Mouse (Mus musculus) liver, embryonic 16.5 days (tissue): ENCODE results near the gene Kcnh7. TPM values are rescaled to one million over a fixed set of nuclear protein-coding genes. Genes with fewer than 3 reads are reported as not detected.

ENCODE experiments used
- ATAC-seq: fragments of 200-750 bp; cut with Nextera tagmentation; 2 replicates; pipeline ENCODE4 v1.8.0; 2017; ENCODE audit warnings: low read depth, mild to moderate bottlenecking, moderate number of reproducible peaks, moderate library complexity
- H3K27ac ChIP-seq: fragments of 300-500 bp; sonication (generic); 2 replicates; pipeline ENCODE4 v1.5.1; 2014; ENCODE audit warnings: mild to moderate bottlenecking, low read length
- H3K27me3 ChIP-seq: fragments of 300-500 bp; sonication (generic); 2 replicates; pipeline ENCODE4 v1.6.1; 2014; ENCODE audit warnings: low read depth, low read length, mixed read lengths; ENCODE audit not compliant: control insufficient read depth, insufficient read depth
- H3K36me3 ChIP-seq: fragments of 300-500 bp; sonication (generic); 2 replicates; pipeline ENCODE4 v1.6.1; 2014; ENCODE audit warnings: mild to moderate bottlenecking; ENCODE audit not compliant: control insufficient read depth, insufficient read depth
- H3K4me1 ChIP-seq: fragments of 300-500 bp; sonication (generic); 2 replicates; pipeline ENCODE4 v1.6.1; 2014; ENCODE audit warnings: low read depth, low read length, mixed read lengths; ENCODE audit not compliant: control insufficient read depth
- H3K4me2 ChIP-seq: fragments of 300-500 bp; sonication (generic); 2 replicates; pipeline ENCODE4 v1.6.1; 2014; ENCODE audit warnings: low read depth, low read length, mixed read lengths
- H3K4me3 ChIP-seq: fragments of 300-500 bp; sonication (generic); 2 replicates; pipeline ENCODE4 v1.5.1; 2014; ENCODE audit warnings: low read depth, mild to moderate bottlenecking, low read length
- H3K9ac ChIP-seq: fragments of 300-500 bp; sonication (generic); 2 replicates; pipeline ENCODE4 v1.6.1; 2014; ENCODE audit warnings: low read depth, low read length
- H3K9me3 ChIP-seq: fragments of 300-500 bp; sonication (generic); replicated peaks from 2 replicates; pipeline ENCODE4 v1.6.1; 2016; ENCODE audit warnings: low read length; ENCODE audit not compliant: control insufficient read depth
- WGBS: fragments of 180-500 bp; shearing (Covaris S2); extraction: QIAGEN DNeasy Blood & Tissue Kit; methylation state at CpG from one replicate; pipeline ENCODE4 v1.1.7; 2014; ENCODE audit not compliant: insufficient replicate concordance; 5-methylcytosine and 5-hydroxymethylcytosine counted together
- polyA plus RNA-seq: library from polyadenylated mRNA; unstranded; fragments of >200 nt; fragmentation: Nextera tagmentation; extraction: Ambion mirVana; gene quantifications from 2 replicates; pipeline ENCODE4 v1.2.1, GENCODE M21; 2015

The Kcnh7 gene
- polyA plus RNA-seq, 1 experiment from 2014 or later, result 0.06 TPM

- 37% methylated on average over 3 of the region's 3 CpGs for WGBS
- Histone ChIP-seq H3K4me1 (no peaks in the 10 kb centered on the region), H3K9me3 (no peaks in the 10 kb centered on the region), H3K4me3 (no peak overlapping the region), H3K36me3 (no peaks in the 10 kb centered on the region), H3K27me3 (no peaks in the 10 kb centered on the region), H3K27ac (no peak overlapping the region), H3K4me2 (no peak overlapping the region), H3K9ac (no peak overlapping the region)
- no peak for ATAC-seq
Measured at GRCm38 (mm10) chr2:62807476-62807882, 376.6 kb downstream of the Kcnh7 start.

- H3K9ac ChIP-seq, result no peak overlapping the region
- no peaks in the 10 kb centered on the region for H3K9me3 ChIP-seq
- H3K27me3 ChIP-seq, result no peaks in the 10 kb centered on the region
- no peak overlapping the region for H3K4me3 ChIP-seq
- WGBS, result 54% methylated on average over 3 of the region's 3 CpGs
- H3K27ac ChIP-seq, result no peak overlapping the region
- H3K4me2 ChIP-seq, result no peak overlapping the region
- H3K4me1 ChIP-seq, result no peaks in the 10 kb centered on the region
- ATAC-seq, result no peak
- H3K36me3 ChIP-seq, result no peaks in the 10 kb centered on the region
Measured at GRCm38 (mm10) chr2:62806931-62807330, 377.2 kb downstream of the Kcnh7 start.

GRCm38 (mm10) chr2:62804030-62804429 lies 380.1 kb downstream of the Kcnh7 start:
- Histone ChIP-seq H3K9ac (no peak overlapping the region), H3K27ac (no peak overlapping the region), H3K36me3 (no peaks in the 10 kb centered on the region), H3K27me3 (no peaks in the 10 kb centered on the region), H3K4me3 (no peak overlapping the region), H3K9me3 (no peaks in the 10 kb centered on the region), H3K4me1 (no peaks in the 10 kb centered on the region), H3K4me2 (no peak overlapping the region)
- no peak for ATAC-seq
- WGBS, result 37% methylated on average over 1 of the region's 1 CpGs

GRCm38 (mm10) chr2:62784460-62785038 lies 399.5 kb downstream of the Kcnh7 start:
- H3K4me3 ChIP-seq, result no peak overlapping the region
- no peak overlapping the region for H3K9ac ChIP-seq
- WGBS, result 43% methylated on average over 2 of the region's 2 CpGs
- no peak overlapping the region for H3K4me2 ChIP-seq
- H3K27me3 ChIP-seq, result no peaks in the 10 kb centered on the region
- no peak for ATAC-seq
- no peaks in the 10 kb centered on the region for H3K4me1 ChIP-seq
- H3K27ac ChIP-seq, result no peak overlapping the region
- no peaks in the 10 kb centered on the region for H3K9me3 ChIP-seq
- H3K36me3 ChIP-seq, result no peaks in the 10 kb centered on the region

- H3K9me3 ChIP-seq, result no peaks in the 10 kb centered on the region
- WGBS, result 48% methylated on average over 2 of the region's 2 CpGs
Measured at GRCm38 (mm10) chr2:62746256-62746655, 437.8 kb downstream of the Kcnh7 start.

GRCm38 (mm10) chr2:62743098-62743497 lies 441.0 kb downstream of the Kcnh7 start:
- ATAC-seq, result no peak
- H3K36me3 ChIP-seq, result no peaks in the 10 kb centered on the region
- WGBS, result 48% methylated on average over 2 of the region's 2 CpGs
- H3K9ac ChIP-seq, result no peak overlapping the region
- no peak overlapping the region for H3K4me3 ChIP-seq
- no peak overlapping the region for H3K27ac ChIP-seq
- H3K9me3 ChIP-seq, result no peaks in the 10 kb centered on the region
- H3K4me2 ChIP-seq, result no peak overlapping the region
- no peaks in the 10 kb centered on the region for H3K27me3 ChIP-seq
- H3K4me1 ChIP-seq, result no peaks in the 10 kb centered on the region

More at GRCm38 (mm10) chr2:62746256-62746655, 437.8 kb downstream of the Kcnh7 start:
- no peaks in the 10 kb centered on the region for H3K4me1 ChIP-seq
- no peak overlapping the region for H3K4me3 ChIP-seq
- H3K27me3 ChIP-seq, result no peaks in the 10 kb centered on the region
- no peaks in the 10 kb centered on the region for H3K36me3 ChIP-seq
- H3K9ac ChIP-seq, result no peak overlapping the region
- ATAC-seq, result peak; percentile 21; the same call in 1 of the 2 replicates
- no peak overlapping the region for H3K4me2 ChIP-seq
- no peak overlapping the region for H3K27ac ChIP-seq

GRCm38 (mm10) chr2:62730671-62731070 lies 453.4 kb downstream of the Kcnh7 start:
- 47% methylated on average over 1 of the region's 1 CpGs for WGBS

GRCm38 (mm10) chr2:62727732-62728131 lies 456.4 kb downstream of the Kcnh7 start:
- no peaks in the 10 kb centered on the region for H3K4me1 ChIP-seq
- ATAC-seq, result no peak
- H3K9ac ChIP-seq, result no peak overlapping the region
- H3K27ac ChIP-seq, result no peak overlapping the region
- H3K36me3 ChIP-seq, result no peaks in the 10 kb centered on the region
- 64% methylated on average over 2 of the region's 2 CpGs for WGBS
- H3K9me3 ChIP-seq, result no peaks in the 10 kb centered on the region
- H3K4me2 ChIP-seq, result no peak overlapping the region
- H3K27me3 ChIP-seq, result no peaks in the 10 kb centered on the region
- no peak overlapping the region for H3K4me3 ChIP-seq

More at GRCm38 (mm10) chr2:62730671-62731070, 453.4 kb downstream of the Kcnh7 start:
- Histone ChIP-seq H3K4me1 (no peaks in the 10 kb centered on the region), H3K9ac (no peak overlapping the region), H3K9me3 (no peaks in the 10 kb centered on the region), H3K4me3 (no peak overlapping the region), H3K36me3 (no peaks in the 10 kb centered on the region), H3K4me2 (no peak overlapping the region), H3K27me3 (no peaks in the 10 kb centered on the region), H3K27ac (no peak overlapping the region)
- ATAC-seq, result no peak

- H3K4me1 ChIP-seq, result no peaks in the 10 kb centered on the region
- no peak for ATAC-seq
Measured at GRCm38 (mm10) chr2:62725946-62726345, 458.1 kb downstream of the Kcnh7 start.

More at GRCm38 (mm10) chr2:62725946-62726345, 458.1 kb downstream of the Kcnh7 start:
- Histone ChIP-seq H3K9ac (no peak overlapping the region), H3K9me3 (no peaks in the 10 kb centered on the region), H3K4me3 (no peak overlapping the region), H3K4me2 (no peak overlapping the region), H3K27ac (no peak overlapping the region), H3K27me3 (no peaks in the 10 kb centered on the region), H3K36me3 (no peaks in the 10 kb centered on the region)
- 44% methylated on average over 1 of the region's 1 CpGs for WGBS
